Mouse (Mus musculus) testis, adult 2 months (tissue): ENCODE results near the gene Shkbp1.

ENCODE experiments used
- CTCF ChIP-seq: fragments of 200-500 bp; IDR thresholded peaks from 2 replicates; pipeline ENCODE4 v1.5.1; 2012; ENCODE audit warnings: low read depth, mild to moderate bottlenecking, inconsistent platforms, low read length, moderate library complexity; ENCODE audit not compliant: control insufficient read depth, insufficient read depth, insufficient replicate concordance
- POLR2A ChIP-seq: fragments of 200-500 bp; IDR thresholded peaks from 2 replicates; pipeline ENCODE4 v1.6.1; 2012; ENCODE audit warnings: low read depth, mild to moderate bottlenecking, inconsistent platforms, low read length, moderate library complexity; ENCODE audit not compliant: control insufficient read depth

- TF ChIP-seq CTCF, result no peak
- TF ChIP-seq POLR2A, result no peak
Observed at GRCm38 (mm10) chr7:27366082-27366844, 10.4 kb upstream of the Shkbp1 start.
